Mouse (Mus musculus) hindbrain, embryonic 14.5 days (tissue): Measurements from ENCODE around the gene Txndc5. TPM values are rescaled to one million over a fixed set of nuclear protein-coding genes. Genes with fewer than 3 reads are reported as not detected.

Experiments used
- ATAC-seq: fragments of 200-750 bp; cut with Nextera tagmentation; 2 replicates; pipeline ENCODE4 v1.8.0; 2017; ENCODE audit warnings: moderate number of reproducible peaks, mild to moderate bottlenecking, moderate TSS enrichment, moderate library complexity; ENCODE audit not compliant: low FRiP score
- DNase-seq: peaks from one replicate; pipeline ENCODE4 v3.0.0-alpha.2; 2015; ENCODE audit warnings: low spot score
- H3K27ac ChIP-seq: fragments of 300-500 bp; sonication (generic); 2 replicates; pipeline ENCODE4 v1.5.1; 2014; ENCODE audit warnings: mild to moderate bottlenecking, moderate library complexity
- H3K27me3 ChIP-seq: fragments of 300-500 bp; sonication (generic); 2 replicates; pipeline ENCODE4 v1.6.1; 2014; ENCODE audit warnings: mild to moderate bottlenecking, low read length, mixed read lengths; ENCODE audit not compliant: control insufficient read depth, insufficient read depth
- H3K36me3 ChIP-seq: fragments of 300-500 bp; sonication (generic); replicated peaks from 2 replicates; pipeline ENCODE4 v1.6.1; 2014; ENCODE audit not compliant: control insufficient read depth, insufficient read depth
- H3K4me1 ChIP-seq: fragments of 300-500 bp; sonication (generic); replicated peaks from 2 replicates; pipeline ENCODE4 v1.6.1; 2014; ENCODE audit warnings: antibody characterized with exemption, low read length, mixed read lengths; ENCODE audit not compliant: control insufficient read depth, insufficient read depth
- H3K4me2 ChIP-seq: fragments of 300-500 bp; sonication (generic); replicated peaks from 2 replicates; pipeline ENCODE4 v1.6.1; 2014; ENCODE audit warnings: mild to moderate bottlenecking, moderate library complexity
- H3K4me3 ChIP-seq: fragments of 300-500 bp; sonication (generic); replicated peaks from 2 replicates; pipeline ENCODE4 v1.5.1; 2014; ENCODE audit warnings: mild to moderate bottlenecking, low read length
- H3K9ac ChIP-seq: fragments of 300-500 bp; sonication (generic); 2 replicates; pipeline ENCODE4 v1.6.1; 2014
- H3K9me3 ChIP-seq: fragments of 300-500 bp; sonication (generic); 2 replicates; pipeline ENCODE4 v1.6.1; 2016; ENCODE audit warnings: low read length; ENCODE audit not compliant: control insufficient read depth
- WGBS: fragments of 180-500 bp; shearing (Covaris S2); extraction: QIAGEN DNeasy Blood & Tissue Kit; methylation state at CpG from one replicate; pipeline ENCODE4 v1.1.7; 2014; 5-methylcytosine and 5-hydroxymethylcytosine counted together
- polyA plus RNA-seq: library from polyadenylated mRNA; unstranded; fragments of >200 nt; fragmentation: Nextera tagmentation; extraction: Ambion mirVana; gene quantifications from 2 replicates; pipeline ENCODE4 v1.2.1, GENCODE M21; 2014

Txndc5 gene
- 102 and 108 TPM in 2 replicates for polyA plus RNA-seq

GRCm38 (mm10) chr13:38528687-38529294, at the start of gene Txndc5:
Gene Txndc5, minus strand, starts transcription at chr13:38528824.
- no peak; the same call in 1 of the 2 replicates for ATAC-seq
- 55% methylated on average over 9 of the region's 9 CpGs for whole genome bisulfite sequencing
- peak within 1 kb of the TSS; percentile 78 for H3K4me3 ChIP-seq
- peak within 1 kb of the TSS; percentile 78 for H3K27ac ChIP-seq
- peaks cover 17% of the 10 kb centered on the region for H3K4me1 ChIP-seq
- DNase-seq, result no peak
- no peaks in the 10 kb centered on the region for H3K36me3 ChIP-seq
- no peaks in the 10 kb centered on the region for H3K9me3 ChIP-seq
- H3K9ac ChIP-seq, result peak within 1 kb of the TSS; percentile 83
- peak within 1 kb of the TSS; percentile 81 for H3K4me2 ChIP-seq
- H3K27me3 ChIP-seq, result no peaks in the 10 kb centered on the region

GRCm38 (mm10) chr13:38574668-38575067, 46.0 kb upstream of the Txndc5 start:
- DNase-seq (no peak), ATAC-seq (no peak)
- no peak overlapping the region for H3K27ac ChIP-seq
- no peak overlapping the region for H3K9ac ChIP-seq
- H3K4me1 ChIP-seq, result no peaks in the 10 kb centered on the region
- H3K27me3 ChIP-seq, result no peaks in the 10 kb centered on the region
- 80% methylated on average over 3 of the region's 3 CpGs for WGBS
- H3K4me3 ChIP-seq, result no peak overlapping the region
- H3K9me3 ChIP-seq, result no peaks in the 10 kb centered on the region
- H3K4me2 ChIP-seq, result no peak overlapping the region
- no peaks in the 10 kb centered on the region for H3K36me3 ChIP-seq

GRCm38 (mm10) chr13:38573281-38573680, 44.7 kb upstream of the Txndc5 start:
- H3K4me2 ChIP-seq, result no peak overlapping the region
- WGBS, result 90% methylated on average over 1 of the region's 1 CpGs
- H3K9ac ChIP-seq, result no peak overlapping the region
- no peaks in the 10 kb centered on the region for H3K9me3 ChIP-seq
- ATAC-seq, result no peak
- H3K27ac ChIP-seq, result no peak overlapping the region
- no peaks in the 10 kb centered on the region for H3K27me3 ChIP-seq
- H3K4me1 ChIP-seq, result no peaks in the 10 kb centered on the region
- no peak overlapping the region for H3K4me3 ChIP-seq
- DNase-seq, result no peak
- H3K36me3 ChIP-seq, result no peaks in the 10 kb centered on the region

- H3K27me3 ChIP-seq, result no peaks in the 10 kb centered on the region
- no peaks in the 10 kb centered on the region for H3K36me3 ChIP-seq
- 87% methylated on average over 4 of the region's 4 CpGs for WGBS
- H3K4me2 ChIP-seq, result no peak overlapping the region
- DNase-seq (no peak), ATAC-seq (no peak)
- H3K4me3 ChIP-seq, result no peak overlapping the region
- no peak overlapping the region for H3K9ac ChIP-seq
- H3K4me1 ChIP-seq, result no peaks in the 10 kb centered on the region
- H3K9me3 ChIP-seq, result no peaks in the 10 kb centered on the region
- no peak overlapping the region for H3K27ac ChIP-seq
Observed at GRCm38 (mm10) chr13:38565245-38565644, 36.6 kb upstream of the Txndc5 start.

GRCm38 (mm10) chr13:38554611-38555010, 26.0 kb upstream of the Txndc5 start:
- no peaks in the 10 kb centered on the region for H3K4me1 ChIP-seq
- H3K27me3 ChIP-seq, result no peaks in the 10 kb centered on the region
- H3K36me3 ChIP-seq, result no peaks in the 10 kb centered on the region
- 83% methylated on average over 11 of the region's 11 CpGs for WGBS
- H3K9me3 ChIP-seq, result no peaks in the 10 kb centered on the region
- H3K4me3 ChIP-seq, result no peak overlapping the region
- DNase-seq (no peak), ATAC-seq (no peak)
- H3K27ac ChIP-seq, result no peak overlapping the region
- no peak overlapping the region for H3K4me2 ChIP-seq
- no peak overlapping the region for H3K9ac ChIP-seq

- Histone ChIP-seq H3K27ac (no peak overlapping the region), H3K27me3 (no peaks in the 10 kb centered on the region), H3K36me3 (no peaks in the 10 kb centered on the region), H3K9ac (no peak overlapping the region), H3K4me3 (no peak overlapping the region), H3K9me3 (no peaks in the 10 kb centered on the region), H3K4me2 (no peak overlapping the region), H3K4me1 (no peaks in the 10 kb centered on the region)
- no peak for DNase-seq
- no peak for ATAC-seq
- WGBS, result 80% methylated on average over 3 of the region's 3 CpGs
Observed at GRCm38 (mm10) chr13:38554210-38554609, 25.6 kb upstream of the Txndc5 start.

- no peak overlapping the region for H3K27ac ChIP-seq
- no peak overlapping the region for H3K4me3 ChIP-seq
- no peak overlapping the region for H3K4me2 ChIP-seq
- ATAC-seq (no peak), DNase-seq (no peak)
- WGBS, result 79% methylated on average over 5 of the region's 5 CpGs
- no peaks in the 10 kb centered on the region for H3K4me1 ChIP-seq
- H3K9me3 ChIP-seq, result no peaks in the 10 kb centered on the region
- no peaks in the 10 kb centered on the region for H3K36me3 ChIP-seq
- no peaks in the 10 kb centered on the region for H3K27me3 ChIP-seq
- no peak overlapping the region for H3K9ac ChIP-seq
Observed at GRCm38 (mm10) chr13:38548681-38549080, 20.1 kb upstream of the Txndc5 start.

GRCm38 (mm10) chr13:38547717-38548116, 19.1 kb upstream of the Txndc5 start:
- H3K27ac ChIP-seq, result no peak overlapping the region
- H3K9me3 ChIP-seq, result no peaks in the 10 kb centered on the region
- no peak overlapping the region for H3K9ac ChIP-seq
- DNase-seq, result no peak
- no peaks in the 10 kb centered on the region for H3K4me1 ChIP-seq
- no peak overlapping the region for H3K4me3 ChIP-seq
- ATAC-seq, result no peak
- H3K36me3 ChIP-seq, result no peaks in the 10 kb centered on the region
- H3K4me2 ChIP-seq, result no peak overlapping the region
- 88% methylated on average over 5 of the region's 5 CpGs for WGBS
- no peaks in the 10 kb centered on the region for H3K27me3 ChIP-seq

GRCm38 (mm10) chr13:38546754-38547153, 18.1 kb upstream of the Txndc5 start:
- H3K4me3 ChIP-seq, result no peak overlapping the region
- ATAC-seq (no peak), DNase-seq (no peak)
- 83% methylated on average over 4 of the region's 4 CpGs for WGBS
- H3K9me3 ChIP-seq, result no peaks in the 10 kb centered on the region
- H3K4me1 ChIP-seq, result no peaks in the 10 kb centered on the region
- no peaks in the 10 kb centered on the region for H3K36me3 ChIP-seq
- no peak overlapping the region for H3K27ac ChIP-seq
- H3K9ac ChIP-seq, result no peak overlapping the region
- H3K27me3 ChIP-seq, result no peaks in the 10 kb centered on the region
- H3K4me2 ChIP-seq, result no peak overlapping the region

GRCm38 (mm10) chr13:38545460-38545859, 16.8 kb upstream of the Txndc5 start:
- H3K4me2 ChIP-seq, result no peak overlapping the region
- no peak overlapping the region for H3K9ac ChIP-seq
- no peak for DNase-seq
- H3K9me3 ChIP-seq, result no peaks in the 10 kb centered on the region
- no peak overlapping the region for H3K27ac ChIP-seq
- no peaks in the 10 kb centered on the region for H3K27me3 ChIP-seq
- no peaks in the 10 kb centered on the region for H3K4me1 ChIP-seq
- WGBS, result 79% methylated on average over 3 of the region's 3 CpGs
- ATAC-seq, result no peak
- no peaks in the 10 kb centered on the region for H3K36me3 ChIP-seq
- no peak overlapping the region for H3K4me3 ChIP-seq
